Mouse (Mus musculus): ENCODE data around the gene Cntn5.

- no peak for TF ChIP-seq CTCF (IDR thresholded peaks at IDR 0.05; ENCODE audit: low read depth, low read length)
- TF ChIP-seq POLR2A (IDR thresholded peaks at IDR 0.05; ENCODE audit: borderline replicate concordance, low read depth, low read length) = no peak
Measured at GRCm38 (mm10) chr9:10681181-10681580, 223.4 kb downstream of the Cntn5 start.

Data from bone marrow macrophage, adult 2 months (primary cell).